In genomic region chr13:5234232-5234631, GRCm38 (mm10) we compare ENCODE assay signal across 23 mouse cellular contexts.
"Had no signal": no experiment of that assay in that cellular context is flagged by ENCODE, and none has a peak within 500 bp of the region (broad histone marks: within the 10 kb centered on the region; RNA-seq: fewer than 3 reads in every experiment).

No protein-coding gene starts in this region.

- H3K27ac ChIP-seq: gastrocnemius, adult 2 months; heart, adult 2 months; hindbrain, embryonic 10.5 days; hindbrain, embryonic 12.5 days; hindbrain, embryonic 14.5 days; intestine, embryonic 15.5 days; limb, embryonic 13.5 days; limb, embryonic 15.5 days had no signal

- H3K4me2 ChIP-seq: heart, embryonic 12.5 days; hindbrain, embryonic 12.5 days; hindbrain, embryonic 14.5 days; intestine, embryonic 15.5 days; limb, embryonic 13.5 days; limb, embryonic 15.5 days had no signal

- H3K4me3 ChIP-seq: gastrocnemius, adult 2 months; heart, adult 2 months; heart, embryonic 12.5 days; hindbrain, embryonic 10.5 days; hindbrain, embryonic 12.5 days; intestine, embryonic 15.5 days; limb, embryonic 13.5 days; limb, embryonic 15.5 days had no signal

- H3K9ac ChIP-seq: heart, embryonic 12.5 days; hindbrain, embryonic 12.5 days; hindbrain, embryonic 14.5 days; intestine, embryonic 15.5 days; limb, embryonic 13.5 days; limb, embryonic 15.5 days had no signal

- H3K36me3 ChIP-seq: heart, embryonic 12.5 days; hindbrain, embryonic 10.5 days; hindbrain, embryonic 12.5 days; intestine, embryonic 15.5 days; limb, embryonic 13.5 days; limb, embryonic 15.5 days had no signal

- H3K27me3 ChIP-seq: heart, embryonic 12.5 days; hindbrain, embryonic 12.5 days; intestine, embryonic 15.5 days; limb, embryonic 13.5 days; limb, embryonic 15.5 days had no signal

- H3K9me3 ChIP-seq: heart, embryonic 12.5 days; hindbrain, embryonic 10.5 days; hindbrain, embryonic 12.5 days; intestine, embryonic 15.5 days; limb, embryonic 13.5 days; limb, embryonic 15.5 days had no signal

- DNase-seq: gastrocnemius, adult 2 months; gastrocnemius, postnatal 10 days; gastrocnemius, postnatal 25 days; heart, adult 2 months; heart, postnatal 10 days; heart, postnatal 4 days; kidney, adult 18-20 months; kidney, adult 8-10 months; kidney, postnatal 14 days; kidney, postnatal 36 days; layer of hippocampus, adult 9-11 months; layer of hippocampus, postnatal 36 days; left cerebral cortex, postnatal 4 days had no signal

- ATAC-seq: hindbrain, embryonic 16.5 days; inflammation-experienced regulatory T-cells, adult 6 months; intestine, embryonic 15.5 days; intestine, postnatal 0 days had no signal

- H3K4me1 ChIP-seq: heart, embryonic 12.5 days; hindbrain, embryonic 10.5 days; hindbrain, embryonic 12.5 days; intestine, embryonic 15.5 days; limb, embryonic 13.5 days; limb, embryonic 15.5 days had no signal
